Mouse (Mus musculus) T-helper 17 cell (primary cell): ENCODE data around the gene Brf1.

Experiments
- in situ Hi-C, 2 experiments: fragments of 300-600 bp; cut with MboI, MseI; formaldehyde crosslinking; loops; 1 replicate in 1 of 2; 2 replicates in 1 of 2; pipeline ENCODE4 v1.15.1; 2025; ENCODE audit warnings: high pct_unique_total_duplicates in 2 of 2

Gene Brf1

DNA sequence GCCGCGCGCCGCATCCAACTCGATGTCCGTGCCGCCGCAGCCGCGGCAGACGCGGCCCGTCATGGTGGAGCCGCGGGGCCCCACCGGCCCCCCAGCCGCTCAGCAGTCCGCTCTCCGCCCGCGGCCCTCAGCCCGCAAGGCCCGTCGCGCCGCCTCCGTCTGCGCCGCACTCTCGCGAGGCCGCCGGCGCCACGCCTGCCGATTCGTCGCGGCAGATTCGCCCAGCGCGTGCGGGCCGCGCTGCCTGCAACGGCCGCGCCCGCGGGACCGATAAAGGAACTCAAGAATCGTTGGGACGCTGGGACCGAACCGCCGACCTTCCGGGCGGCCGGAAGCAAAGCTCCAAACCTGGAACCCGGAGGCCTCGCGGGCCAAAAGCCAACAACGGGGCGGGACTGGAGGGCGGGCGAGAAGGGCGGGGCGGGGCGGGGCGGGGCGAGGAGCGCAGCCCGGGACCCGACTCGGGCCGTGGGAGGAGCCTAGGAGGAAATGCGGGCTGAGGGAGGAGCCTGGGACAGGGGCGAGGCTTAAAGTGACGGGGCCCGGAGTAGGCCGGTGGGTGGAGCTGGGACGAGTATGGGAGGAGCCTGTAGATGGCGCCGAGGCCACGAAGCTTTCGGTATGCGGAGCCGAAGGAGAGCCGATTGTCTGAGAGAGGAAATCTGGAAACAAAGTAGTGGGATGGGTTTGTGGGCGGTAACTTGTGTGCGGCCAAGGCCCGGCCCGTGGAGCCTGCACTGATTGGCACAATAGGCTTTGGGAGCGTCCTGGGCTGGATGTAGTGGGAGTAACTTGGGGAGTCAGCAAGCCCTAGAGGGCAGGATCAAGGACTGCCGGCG, at the start of gene Brf1:
Brf1 (minus strand) TSS at position 411 of the 839 bp plus-strand sequence.
- in situ Hi-C loops = loop anchor here in 1 of 2 experiments (10.0 kb wide), 1 partner anchor 54 kb away; no protein-coding TSS in a partner anchor

DNA sequence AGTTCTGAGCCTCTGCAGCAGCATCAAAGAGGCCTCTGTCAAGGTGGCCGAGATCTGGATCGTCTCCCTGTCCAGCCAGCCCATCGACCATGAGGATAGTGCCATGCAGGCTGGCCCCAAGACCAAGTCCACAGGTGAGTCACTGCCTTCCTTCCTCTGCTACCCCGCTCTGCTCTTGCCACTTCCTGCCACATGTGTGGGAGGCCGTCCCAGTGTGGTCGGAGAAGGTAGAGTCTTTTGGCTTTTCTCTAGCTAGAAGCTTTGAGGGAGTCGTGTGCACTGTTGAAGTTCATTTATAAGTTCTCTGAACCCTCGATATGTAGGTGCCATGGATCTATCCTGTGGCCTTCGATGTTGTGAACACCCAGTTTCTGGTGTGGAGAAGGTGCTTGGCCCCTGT, 49.3 kb upstream of the Brf1 start:
- in situ Hi-C loops = loop anchor here in 1 of 2 experiments (10.0 kb wide), 1 partner anchor 45 kb away; the partner anchor contains the start of gene Brf1

DNA sequence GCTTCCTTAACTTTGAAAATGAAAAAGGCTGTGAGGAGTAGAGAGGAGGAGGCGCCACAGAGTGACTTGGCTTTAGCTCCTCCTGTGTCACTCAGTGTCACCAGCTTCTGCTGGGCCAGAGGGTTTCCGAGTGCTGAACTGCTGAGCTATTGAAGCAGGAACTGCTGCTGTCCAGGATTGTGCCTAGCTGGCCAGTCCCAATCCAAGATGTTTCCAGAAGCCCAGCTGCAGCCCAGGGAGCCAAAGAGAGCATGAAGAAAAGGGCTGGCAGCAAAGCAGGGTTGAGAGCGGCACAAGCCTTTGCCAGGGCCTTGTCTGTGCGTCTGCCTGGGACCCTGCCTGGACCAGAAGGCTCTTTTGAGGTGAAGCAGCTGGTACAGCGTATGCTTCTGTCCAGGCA, 47.6 kb upstream of the Brf1 start:
- in situ Hi-C loops = no loop called here

DNA sequence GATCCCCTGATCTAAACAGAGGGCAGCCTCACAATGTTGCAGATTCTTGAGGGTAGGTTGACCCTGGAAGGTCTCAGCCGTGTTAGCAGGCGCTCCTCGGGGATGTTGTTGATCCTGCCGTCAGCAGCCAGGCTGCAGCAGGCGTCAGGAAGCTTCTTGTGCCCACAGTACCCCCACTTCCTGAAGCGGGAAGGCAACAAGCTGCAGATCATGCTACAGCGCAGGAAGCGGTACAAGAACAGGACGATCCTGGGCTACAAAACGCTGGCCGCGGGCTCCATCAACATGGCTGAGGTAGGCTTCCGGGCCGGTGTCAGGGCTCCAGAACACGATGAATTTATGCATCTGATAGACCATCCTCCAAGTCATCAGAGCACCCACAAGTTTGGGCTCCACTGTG, 46.4 kb upstream of the Brf1 start:
- in situ Hi-C loops = no loop called here

DNA sequence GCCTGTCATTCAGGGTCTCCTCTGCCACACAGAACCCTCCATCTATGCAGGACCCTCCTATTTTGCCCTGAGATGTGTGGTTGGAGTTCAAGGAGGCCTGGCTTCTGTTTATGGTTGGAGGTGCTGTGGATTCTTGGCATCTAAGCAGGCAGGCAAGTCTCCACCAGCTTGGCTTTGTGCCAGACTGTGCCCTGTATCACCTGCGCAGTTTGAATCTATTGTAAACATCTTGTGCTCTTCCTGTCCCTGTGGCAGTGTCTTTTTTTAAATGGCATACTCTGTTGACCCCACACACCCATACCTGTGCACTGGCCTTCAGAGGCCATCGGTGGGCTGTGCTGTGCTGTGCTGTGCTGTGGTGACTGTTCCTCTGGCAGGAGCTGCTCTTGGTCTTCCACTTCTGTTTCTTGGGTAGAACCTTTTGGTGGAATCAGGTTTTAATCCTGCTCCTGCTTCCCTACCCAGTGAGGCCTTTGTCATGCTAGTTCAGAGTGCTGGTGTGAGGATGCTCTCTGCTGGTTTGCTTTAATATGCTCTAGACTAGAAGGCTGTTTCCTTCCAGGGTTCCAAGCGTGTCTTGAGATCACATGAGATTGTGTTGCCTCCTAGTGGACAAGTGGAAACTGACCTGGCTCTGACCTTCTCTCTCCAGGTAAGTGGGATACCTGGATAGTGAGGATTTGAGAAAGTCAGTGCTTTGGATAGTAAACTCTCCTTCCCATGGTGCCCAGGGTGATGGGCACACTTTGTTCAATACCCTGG, 44.6 kb upstream of the Brf1 start:
- in situ Hi-C loops = no loop called here

DNA sequence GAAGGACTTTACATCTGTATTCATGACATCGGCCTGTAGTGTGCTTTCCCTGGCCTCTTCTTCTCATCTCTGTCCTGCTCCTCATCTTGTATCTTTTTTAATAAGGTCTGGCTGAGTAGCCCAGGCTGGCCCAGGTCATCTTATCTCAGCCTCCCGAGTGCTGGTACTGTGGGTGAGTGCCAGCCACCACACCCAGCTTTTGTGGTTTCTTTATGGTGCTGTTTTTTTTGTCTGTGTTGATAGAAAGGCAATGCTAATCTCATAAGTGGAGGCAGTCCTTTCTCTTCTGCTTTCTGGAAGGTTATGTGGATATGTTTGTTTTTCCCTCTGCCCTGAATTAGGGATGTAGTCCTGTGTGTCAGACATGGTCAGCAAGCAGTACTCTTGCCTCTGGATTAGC, 42.0 kb upstream of the Brf1 start:
- in situ Hi-C loops = no loop called here

DNA sequence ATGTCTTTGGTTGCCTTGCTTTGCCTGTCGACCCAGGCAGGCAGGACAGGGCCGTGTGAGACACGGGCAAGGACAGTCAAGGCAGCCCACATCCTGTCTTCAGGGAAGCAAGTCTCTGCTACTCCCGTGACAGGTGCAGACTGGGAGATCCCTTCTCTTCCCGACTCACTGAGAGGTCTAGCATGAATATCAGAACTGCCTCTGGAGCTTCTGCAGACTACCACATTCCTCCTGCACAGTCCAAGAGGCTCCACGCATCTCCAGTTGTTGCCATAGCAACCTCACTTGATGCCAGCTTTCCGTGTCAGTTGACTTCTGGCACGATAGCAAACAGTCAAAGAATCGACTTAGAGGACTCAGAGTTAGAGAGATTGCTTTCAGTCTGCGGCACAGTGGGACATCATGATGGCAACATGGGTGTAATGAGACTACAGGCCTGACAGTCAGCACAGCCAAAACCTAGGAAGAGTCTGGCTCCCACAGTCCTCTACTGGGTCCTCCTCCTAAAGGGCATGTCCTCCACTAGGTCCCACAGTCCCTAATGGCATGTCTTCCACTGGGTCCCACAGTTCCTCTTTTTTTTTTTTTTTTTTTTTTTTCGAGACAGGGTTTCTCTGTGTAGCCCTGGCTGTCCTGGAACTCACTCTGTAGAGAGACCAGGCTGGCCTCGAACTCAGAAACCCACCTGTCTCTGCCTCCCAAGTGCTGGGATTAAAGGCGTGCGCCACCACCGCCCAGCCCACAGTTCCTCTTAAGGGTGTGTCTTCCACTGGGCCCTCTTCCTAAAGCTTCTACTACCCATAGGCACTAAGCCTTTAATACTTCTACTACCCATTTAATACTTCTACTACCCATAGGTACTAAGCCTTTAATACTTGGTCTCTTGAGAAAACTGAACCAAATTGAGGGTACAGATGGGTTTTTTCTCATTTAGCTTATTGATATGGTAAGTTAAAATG, 41.3 kb upstream of the Brf1 start:
- in situ Hi-C loops = no loop called here

DNA sequence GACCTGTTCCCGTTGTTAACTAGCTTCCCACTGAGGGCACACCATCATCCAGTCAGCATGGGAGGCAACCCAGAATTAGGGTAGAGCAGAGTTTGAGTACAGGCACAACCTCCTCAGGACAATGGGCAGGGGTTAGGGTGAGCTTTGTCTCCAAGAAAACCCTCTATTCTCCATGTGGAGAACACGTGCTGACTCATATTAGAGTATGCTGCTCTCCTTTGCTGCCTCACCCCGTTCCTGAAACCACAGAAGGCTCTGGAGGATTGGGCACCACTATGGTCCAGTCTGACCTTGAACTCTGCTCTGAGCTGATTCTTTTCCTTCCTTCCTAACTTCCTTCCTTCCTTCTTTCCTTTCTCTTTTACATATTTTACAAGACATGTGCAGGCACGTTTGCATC, 37.9 kb upstream of the Brf1 start:
- in situ Hi-C loops = no loop called here

DNA sequence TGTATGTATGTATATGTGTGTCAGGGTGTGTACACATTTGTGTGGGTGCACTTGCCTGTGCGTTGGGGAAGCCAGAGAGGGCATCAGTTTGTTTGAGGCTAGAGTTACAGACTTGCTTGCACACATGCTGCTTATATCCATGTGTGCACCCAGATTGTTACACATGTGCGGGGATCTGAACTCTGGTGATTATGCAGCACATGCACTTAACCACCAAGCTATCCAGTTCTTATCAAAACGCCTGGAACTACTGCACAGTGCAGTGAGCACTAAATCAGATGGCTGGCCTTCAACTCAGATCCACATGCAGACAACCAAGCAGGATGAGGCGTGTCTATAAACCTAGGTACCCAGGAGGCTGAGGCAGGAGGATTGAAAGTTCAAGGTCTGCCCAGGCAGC, 36.5 kb upstream of the Brf1 start:
- in situ Hi-C loops = no loop called here

DNA sequence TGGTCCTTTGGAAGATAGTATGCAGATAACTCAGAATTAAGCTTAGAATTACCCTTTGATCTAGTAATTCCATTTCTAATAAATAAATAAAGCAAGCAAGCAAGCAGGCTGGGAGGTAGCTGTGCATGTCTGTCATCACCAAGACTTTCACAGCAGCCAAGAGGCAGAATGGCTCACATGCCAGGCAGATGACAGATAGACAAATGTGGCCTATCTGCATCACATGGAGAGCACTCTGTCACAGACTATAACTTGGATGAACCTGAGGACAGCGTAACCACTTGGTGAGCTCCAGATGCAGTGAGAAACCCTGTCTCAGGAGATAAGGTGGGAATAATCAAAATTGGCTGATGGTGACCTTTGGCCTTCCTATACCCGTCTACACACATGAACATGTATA, 34.6 kb upstream of the Brf1 start:
- in situ Hi-C loops = no loop called here

DNA sequence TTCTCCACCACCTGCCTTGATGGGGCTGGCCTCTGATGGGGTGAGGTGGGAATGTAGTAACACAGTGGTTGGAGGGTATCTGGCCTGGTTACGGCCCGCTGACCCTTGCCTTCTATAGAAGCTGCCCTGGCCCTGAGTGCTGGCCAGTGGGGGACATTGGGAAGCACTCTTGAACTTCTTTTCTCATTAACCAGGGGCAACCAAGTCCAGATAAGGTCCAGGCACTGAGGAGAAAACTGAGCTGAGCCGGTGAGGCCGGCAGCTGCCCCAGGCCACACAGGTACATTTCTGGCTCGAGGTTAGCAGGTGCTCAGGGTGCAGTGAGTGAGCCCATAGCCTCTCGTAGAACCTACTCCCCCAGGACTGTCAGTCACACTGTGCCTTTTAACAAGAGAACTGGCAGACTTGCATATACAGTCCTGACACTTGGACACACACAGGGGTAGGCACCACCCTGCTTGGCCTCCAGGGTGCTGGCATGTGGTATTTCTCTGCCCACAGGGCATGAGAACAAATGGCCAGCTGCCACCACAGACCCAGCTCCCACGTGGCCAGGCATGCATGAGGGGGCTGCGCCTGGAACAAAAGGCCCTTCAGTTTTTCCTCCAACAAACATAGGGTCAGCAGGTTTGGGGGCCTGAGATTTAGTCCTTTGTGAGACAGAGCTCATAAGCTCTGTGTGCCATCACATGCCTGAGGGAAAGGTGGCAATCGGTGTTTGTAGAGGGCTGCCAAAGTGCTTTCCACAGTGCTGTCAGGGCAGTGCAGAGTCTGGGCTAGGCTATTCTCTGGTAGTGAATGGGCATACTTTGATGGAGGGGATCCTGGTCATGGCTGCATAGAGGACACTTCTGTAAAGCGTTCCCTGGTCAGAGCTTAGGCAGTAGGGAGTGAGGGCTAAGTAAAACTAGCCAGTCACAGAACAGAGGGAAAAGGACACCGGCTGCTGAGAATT, 32.1 kb upstream of the Brf1 start:
- in situ Hi-C loops = no loop called here

DNA sequence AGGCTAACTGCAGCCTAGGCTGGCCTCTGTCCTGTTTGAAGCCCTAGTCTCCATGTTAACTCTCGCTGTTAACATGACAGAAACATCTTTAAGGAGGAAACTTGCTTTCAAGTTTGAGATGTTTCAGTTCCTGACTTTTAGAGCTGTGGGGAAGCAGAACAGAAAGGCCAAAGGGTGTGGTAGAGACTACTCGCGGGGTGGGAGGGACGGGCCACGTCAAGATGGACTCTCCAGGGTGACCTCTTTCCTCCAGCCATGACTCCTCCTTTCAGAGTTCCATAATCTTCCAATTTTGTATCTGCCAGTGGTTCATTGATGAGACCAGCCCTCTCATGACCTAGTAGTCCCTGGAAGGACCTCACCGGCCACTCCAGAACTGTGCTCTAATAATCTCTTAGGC, 30.9 kb upstream of the Brf1 start:
- in situ Hi-C loops = no loop called here

DNA sequence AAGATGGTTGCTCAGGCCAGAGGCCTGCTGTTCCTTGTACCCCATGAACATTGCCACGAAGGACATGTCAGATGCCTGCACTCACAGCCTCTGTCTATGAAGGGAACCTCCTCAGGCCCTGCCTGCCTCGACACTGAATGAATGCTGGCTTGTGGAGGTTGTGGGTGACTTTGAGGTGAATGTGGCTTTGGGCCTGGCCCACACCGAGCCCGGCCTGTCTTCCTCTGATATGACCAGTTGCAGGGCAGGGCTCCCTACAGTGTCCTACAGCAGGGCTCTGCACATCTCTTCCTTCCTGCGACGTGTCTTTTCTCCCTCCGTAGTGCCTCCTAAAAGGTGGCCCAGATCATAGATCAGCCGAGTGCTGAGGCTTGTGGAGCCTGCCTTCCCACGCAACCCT, 30.5 kb upstream of the Brf1 start:
- in situ Hi-C loops = no loop called here

DNA sequence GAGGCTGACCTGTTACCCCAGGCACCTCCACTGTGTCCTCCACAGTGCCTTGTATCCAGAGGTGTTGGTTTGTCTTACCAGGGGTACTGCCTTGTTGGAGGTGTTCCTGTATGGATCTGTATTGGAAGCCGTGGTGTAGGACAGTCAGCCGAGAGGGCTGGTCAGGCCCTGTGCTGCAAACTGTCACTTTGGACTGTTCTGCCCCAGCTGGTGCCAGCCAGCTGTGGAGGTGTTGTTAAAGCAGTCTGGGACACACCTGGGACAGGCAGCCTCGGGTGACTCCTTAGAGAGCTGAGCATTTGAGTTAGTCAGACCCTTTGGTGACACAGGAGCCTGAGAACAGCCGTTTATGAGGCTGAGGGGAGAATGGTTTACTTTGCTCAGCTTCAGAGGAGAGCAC, 29.5 kb upstream of the Brf1 start:
- in situ Hi-C loops = no loop called here

DNA sequence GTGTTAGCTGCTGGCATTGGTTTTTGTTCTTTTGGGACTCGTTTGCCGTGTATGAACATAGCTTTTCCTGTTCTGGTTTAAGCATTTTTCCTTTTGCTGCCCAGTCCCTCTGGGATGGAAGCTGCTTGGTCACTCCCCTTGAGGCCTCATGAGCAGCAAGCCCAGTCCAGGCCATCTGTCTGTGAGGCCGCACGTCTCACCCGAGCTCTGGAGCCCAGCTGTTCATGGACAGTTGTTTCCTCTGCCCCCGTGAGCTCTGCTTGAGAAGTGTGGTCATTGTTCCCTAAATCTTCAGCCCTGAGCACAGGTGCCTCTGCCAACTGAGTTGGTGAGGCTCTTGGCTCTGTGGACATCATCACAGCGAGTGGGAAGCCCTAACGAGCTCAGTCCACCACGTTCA, 28.4 kb upstream of the Brf1 start:
- in situ Hi-C loops = no loop called here

DNA sequence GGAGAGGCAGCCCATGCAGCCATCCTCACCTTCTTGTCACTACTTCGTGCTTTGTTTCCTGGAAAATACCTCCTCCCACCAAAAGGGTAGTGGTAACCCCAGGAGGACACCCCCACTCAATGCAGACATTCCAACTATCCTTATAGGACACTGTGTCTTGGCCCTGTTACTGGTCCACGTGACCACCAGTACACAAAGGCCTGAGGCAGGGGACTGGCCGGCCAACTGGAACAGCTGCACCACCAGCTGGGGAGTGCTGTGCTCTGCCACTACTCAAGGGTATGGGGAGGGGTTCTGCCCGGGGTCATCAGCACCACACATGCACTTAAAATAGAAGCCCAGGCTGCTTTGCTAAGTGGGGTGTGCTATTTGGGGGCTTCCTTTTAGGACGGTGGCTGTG, 27.6 kb upstream of the Brf1 start:
- in situ Hi-C loops = no loop called here

DNA sequence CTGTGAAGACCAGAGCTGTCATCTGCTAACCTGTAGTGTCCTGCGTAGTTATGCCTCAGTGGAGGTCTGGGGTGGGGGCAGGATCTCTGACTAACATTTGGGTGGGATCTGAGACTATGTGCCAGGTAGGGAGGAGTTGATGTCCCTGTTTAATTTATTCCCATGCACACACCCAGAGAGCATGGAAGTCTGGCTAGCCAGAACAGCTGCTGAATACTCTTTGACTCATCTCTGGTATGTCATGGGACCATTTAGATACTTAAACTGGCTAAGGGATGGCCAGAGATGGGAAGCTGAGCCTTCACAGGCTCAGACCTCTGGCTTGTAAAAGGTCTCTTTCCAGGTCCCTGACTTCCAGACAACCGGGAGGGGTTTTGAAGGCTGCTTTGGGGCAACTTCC, 27.0 kb upstream of the Brf1 start:
- in situ Hi-C loops = no loop called here

DNA sequence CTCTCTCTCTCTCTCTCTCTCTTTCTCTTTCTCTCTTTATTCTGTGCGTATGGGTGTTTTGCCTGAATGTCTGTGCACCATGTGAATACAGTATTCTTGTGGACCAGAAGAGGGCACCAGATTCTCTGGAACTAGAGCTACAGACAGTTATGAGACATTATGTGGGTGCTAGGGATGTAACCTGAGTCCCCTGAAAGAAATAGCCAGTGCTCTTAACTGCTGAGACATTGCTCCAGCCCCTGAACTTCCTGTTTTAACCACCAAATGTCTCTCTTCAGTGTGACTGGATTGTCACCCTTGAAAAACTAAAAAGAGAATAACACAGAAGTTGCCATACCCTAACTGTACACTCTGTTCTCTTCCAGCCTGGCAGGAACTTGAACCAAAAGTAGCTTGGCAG, 26.1 kb upstream of the Brf1 start:
- in situ Hi-C loops = no loop called here

DNA sequence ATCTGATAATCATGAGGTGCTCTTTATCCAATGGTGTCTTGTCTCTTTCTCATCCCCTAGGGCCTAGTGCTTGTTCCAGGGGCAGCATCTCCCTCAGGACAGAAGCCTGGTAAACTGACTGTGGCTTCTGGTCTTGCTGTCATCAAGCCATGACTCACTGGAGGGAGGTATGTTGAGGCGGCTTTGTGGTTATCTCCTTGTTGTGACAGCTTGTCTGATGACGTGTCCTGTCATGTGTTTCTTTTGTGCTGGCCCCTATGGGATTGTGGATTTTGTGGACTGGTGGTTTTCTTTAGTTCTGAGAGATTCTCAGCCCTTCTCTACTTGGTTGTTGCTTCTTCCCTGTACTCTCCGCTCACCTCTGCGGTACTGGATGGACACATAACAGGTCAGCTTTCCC, 22.6 kb upstream of the Brf1 start:
- in situ Hi-C loops = no loop called here

DNA sequence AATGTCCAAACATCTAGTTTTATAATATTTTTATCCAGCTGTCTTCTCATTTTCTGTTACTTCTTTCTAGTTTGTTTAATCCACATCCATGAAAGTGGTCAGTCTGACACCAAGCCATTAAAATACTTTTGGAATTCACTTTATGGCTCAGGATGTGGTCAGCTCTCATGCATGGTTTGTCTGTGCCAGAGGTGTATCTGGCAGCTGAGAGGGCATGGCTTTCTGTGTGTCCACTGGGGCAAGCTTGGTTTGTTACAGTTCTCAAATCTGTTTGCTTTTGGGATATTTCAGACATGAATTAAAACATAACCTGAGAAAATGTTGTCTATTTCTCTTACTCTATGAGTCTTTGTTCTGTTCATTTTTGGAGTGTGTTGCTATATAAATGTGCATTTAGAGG, 21.0 kb upstream of the Brf1 start:
- in situ Hi-C loops = no loop called here

DNA sequence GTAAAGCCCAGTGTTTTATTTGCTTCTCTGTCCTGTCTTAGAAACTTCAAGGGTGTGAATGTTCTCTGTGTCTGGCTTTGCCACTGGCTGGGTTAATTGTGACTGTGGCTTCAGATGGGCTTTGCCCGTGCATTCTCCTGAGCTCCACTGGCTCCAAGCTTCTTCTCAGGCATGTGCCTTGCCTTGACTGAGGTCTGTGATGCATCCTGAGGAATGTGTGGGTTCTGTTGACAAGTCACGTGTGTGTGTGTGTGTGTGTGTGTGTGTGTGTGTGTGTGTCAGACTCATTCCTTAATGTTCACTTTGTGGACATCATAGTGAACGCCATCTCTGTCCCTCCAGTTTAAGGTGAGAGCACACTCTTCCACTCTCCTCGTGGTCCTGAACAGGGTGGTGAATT, 18.3 kb upstream of the Brf1 start:
- in situ Hi-C loops = no loop called here
